Mouse (Mus musculus): ENCODE results near the gene Gm38394.

DNA sequence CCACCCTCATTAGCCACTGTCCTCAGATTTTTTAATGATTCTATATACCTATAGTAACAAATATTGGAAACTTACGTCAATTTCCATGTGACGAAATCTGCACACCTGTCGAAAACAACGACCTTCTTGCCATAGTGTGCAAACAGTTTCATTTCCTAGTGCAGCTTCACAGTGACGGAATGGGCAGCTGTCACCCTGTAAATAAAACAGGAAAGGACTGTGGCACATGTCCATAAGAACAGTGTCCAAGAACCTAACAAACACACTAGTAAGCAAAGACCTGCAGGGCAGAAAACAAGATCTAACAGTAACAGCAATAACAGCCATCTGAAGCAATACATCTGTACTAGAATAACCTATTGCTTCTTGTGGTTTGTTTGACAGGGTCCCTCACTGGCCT, 15.5 kb downstream of the Gm38394 start:
- no peak for TF ChIP-seq POLR2A (IDR thresholded peaks at IDR 0.05; ENCODE audit: control insufficient read depth, low read depth, low read length)
- TF ChIP-seq CTCF (IDR thresholded peaks at IDR 0.05; ENCODE audit: control insufficient read depth, insufficient read depth, insufficient replicate concordance, low read depth, low read length) = no peak
